Mouse (Mus musculus): Measurements from ENCODE around the gene Kcnn4. TPM values are rescaled to one million over a fixed set of nuclear protein-coding genes. Genes with fewer than 3 reads are reported as not detected.
A peak's percentile ranks its signal among the peaks of the same experiment; 100 is the strongest.

The Kcnn4 gene
- polyA plus RNA-seq, 1 experiment from 2014 or later, result 1.9 TPM

DNA sequence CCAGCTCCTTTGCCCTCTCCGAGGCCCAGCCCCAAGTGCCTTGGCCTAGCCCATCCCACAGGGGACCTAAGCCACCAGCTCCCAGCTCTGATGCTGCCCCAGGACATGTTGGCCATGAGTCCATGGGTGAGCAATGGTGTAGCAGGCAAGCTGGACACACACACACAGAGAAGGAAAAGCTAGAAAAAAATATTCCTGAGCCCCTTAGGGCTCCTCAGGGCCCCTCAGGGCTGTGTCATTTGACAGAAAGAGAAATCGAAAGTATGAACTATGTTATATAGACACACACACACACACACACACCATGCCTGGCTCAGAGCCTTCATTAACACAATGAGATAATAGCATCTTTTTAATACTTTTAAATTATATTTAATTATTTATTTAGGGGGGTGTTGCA is 10.3 kb downstream of the Kcnn4 start:
- Histone ChIP-seq H3K4me1 (peaks cover 35% of the 10 kb centered on the region), H3K4me2 (no peak overlapping the region), H3K27ac (no peak overlapping the region), H3K9ac (peak overlapping the region; percentile 6; the same call in 1 of the 2 replicates), H3K36me3 (no peaks in the 10 kb centered on the region), H3K4me3 (no peak overlapping the region), H3K27me3 (peaks cover 21% of the 10 kb centered on the region), H3K9me3 (no peaks in the 10 kb centered on the region)
- WGBS, result 49% methylated on average over 2 of the region's 2 CpGs
- no peak for ATAC-seq (ENCODE audit: insufficient number of reproducible peaks, insufficient read depth, low FRiP score, low TSS enrichment, low read depth)

DNA sequence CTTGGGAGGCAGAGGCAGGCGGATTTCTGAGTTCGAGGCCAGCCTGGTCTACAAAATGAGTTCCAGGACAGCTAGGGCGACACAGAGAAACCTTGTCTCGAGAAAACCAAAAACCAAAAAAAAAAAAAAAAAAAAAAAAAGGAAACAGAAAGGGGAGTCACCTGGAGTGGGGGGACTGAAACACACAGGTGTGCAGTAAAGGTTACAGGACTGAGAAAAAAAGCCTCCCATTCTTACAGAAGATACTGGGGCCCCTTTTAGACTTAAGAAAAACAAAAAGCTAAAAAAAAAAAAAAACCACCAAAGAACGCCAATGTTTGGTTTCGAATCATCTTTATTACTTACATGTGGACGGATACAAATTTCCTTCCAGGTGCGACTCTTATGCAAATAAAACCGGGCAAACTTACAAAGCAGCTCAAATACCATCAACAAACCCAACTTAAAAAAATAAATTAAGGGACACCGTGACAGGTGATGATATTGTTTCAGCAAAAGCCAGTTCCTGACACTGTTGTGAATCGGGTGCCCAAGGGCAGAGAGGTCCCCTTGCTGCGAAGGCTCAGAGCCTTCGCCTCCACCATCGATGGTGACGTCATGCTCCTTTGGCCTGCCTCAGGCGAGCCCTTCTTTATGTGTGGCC is 12.8 kb downstream of the Kcnn4 start:
- 70% methylated on average over 16 of the region's 16 CpGs for WGBS
- no peak overlapping the region for H3K4me3 ChIP-seq
- no peak for ATAC-seq (ENCODE audit: insufficient number of reproducible peaks, insufficient read depth, low FRiP score, low TSS enrichment, low read depth)

DNA sequence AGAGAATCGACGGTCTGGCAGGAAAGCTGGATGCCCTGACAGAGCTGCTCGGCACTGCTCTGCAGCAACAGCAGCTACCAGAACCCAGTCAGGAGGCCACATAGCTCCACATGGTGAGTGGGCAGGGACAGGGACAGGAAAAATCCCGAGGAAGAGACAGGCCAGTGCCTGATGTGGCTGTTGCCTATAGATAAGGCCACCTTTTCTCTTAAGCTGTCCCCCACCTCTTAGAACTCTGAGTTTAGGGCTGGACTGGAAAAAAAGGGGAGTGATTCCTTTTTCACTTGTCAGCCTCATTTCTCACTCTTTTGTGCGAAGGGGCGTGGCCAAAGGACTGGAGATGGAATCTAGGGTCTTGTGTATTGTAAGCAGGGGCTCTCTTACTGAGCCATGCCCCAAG is 14.0 kb downstream of the Kcnn4 start:
- Histone ChIP-seq H3K4me2 (no peak overlapping the region), H3K9ac (no peak overlapping the region), H3K9me3 (no peaks in the 10 kb centered on the region), H3K4me3 (no peak overlapping the region), H3K27me3 (0 out of 2 replicates have a peak, but pooled peaks cover 5% of the 10 kb centered on the region), H3K4me1 (peaks cover 12% of the 10 kb centered on the region), H3K27ac (no peak overlapping the region), H3K36me3 (no peaks in the 10 kb centered on the region)
- ATAC-seq (ENCODE audit: insufficient number of reproducible peaks, insufficient read depth, low FRiP score, low TSS enrichment, low read depth), result no peak
- WGBS, result 60% methylated on average over 6 of the region's 6 CpGs

More for the DNA sequence above, 12.8 kb downstream of the Kcnn4 start:
- Histone ChIP-seq H3K27me3 (peaks cover 9% of the 10 kb centered on the region), H3K36me3 (no peaks in the 10 kb centered on the region), H3K27ac (no peak overlapping the region), H3K4me2 (no peak overlapping the region), H3K9ac (no peak overlapping the region), H3K9me3 (no peaks in the 10 kb centered on the region), H3K4me1 (peaks cover 23% of the 10 kb centered on the region)

DNA sequence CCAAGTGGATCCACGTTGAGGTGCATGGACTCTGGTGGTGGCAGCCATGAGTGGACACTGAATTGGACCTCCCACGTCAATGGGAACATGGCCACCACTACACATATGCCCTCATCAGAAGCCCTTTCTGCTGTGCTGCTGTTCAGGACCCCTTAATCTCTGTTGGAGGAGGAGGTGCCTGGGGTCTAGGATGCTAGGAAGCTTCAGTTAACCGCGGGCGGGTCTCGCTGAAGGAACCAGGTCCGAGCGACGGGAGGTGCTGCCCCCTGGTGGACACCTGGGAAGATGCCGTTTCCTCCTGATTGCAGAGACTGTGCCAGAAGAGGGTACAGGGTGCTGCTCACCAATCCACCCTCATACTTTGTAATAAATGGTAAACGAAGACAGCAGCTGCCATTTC is 14.8 kb downstream of the Kcnn4 start:
- no peak overlapping the region for H3K9ac ChIP-seq
- 9% methylated on average over 11 of the region's 11 CpGs for WGBS
- 0 out of 2 replicates have a peak overlapping the region, but pooled peaks have one; percentile 27 for H3K4me2 ChIP-seq
- peaks cover 13% of the 10 kb centered on the region for H3K4me1 ChIP-seq
- no peaks in the 10 kb centered on the region for H3K36me3 ChIP-seq
- H3K4me3 ChIP-seq, result no peak overlapping the region
- ATAC-seq (ENCODE audit: insufficient number of reproducible peaks, insufficient read depth, low FRiP score, low TSS enrichment, low read depth), result no peak
- no peak overlapping the region for H3K27ac ChIP-seq
- 0 out of 2 replicates have a peak, but pooled peaks cover 5% of the 10 kb centered on the region for H3K27me3 ChIP-seq
- no peaks in the 10 kb centered on the region for H3K9me3 ChIP-seq

DNA sequence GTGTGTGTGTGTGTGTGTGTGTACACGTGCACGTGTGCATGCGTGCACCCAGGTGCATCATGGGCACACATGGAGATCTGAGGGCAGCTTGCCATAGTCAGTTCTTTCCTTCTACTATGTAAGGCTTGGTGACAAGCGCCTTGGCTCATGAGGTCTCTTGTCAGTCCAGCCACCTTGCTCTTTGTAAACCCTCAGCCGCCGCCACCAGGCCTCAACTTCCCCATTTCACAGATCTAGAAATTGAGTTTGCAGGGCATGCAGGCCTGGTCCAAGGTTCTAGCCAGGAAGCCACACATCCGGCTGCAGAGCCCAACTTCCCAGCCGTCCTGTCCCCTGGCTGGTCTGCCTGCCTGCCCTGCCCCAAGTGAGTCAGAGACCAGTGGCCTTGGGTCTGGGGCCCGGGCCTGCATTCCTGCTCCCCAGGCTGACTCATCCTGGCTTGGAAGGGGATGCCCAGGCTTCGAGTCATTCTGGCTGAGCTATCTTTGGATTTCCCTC is 17.0 kb downstream of the Kcnn4 start:
- no peak overlapping the region for H3K4me2 ChIP-seq
- H3K4me3 ChIP-seq, result no peak overlapping the region
- 84% methylated on average over 10 of the region's 10 CpGs for WGBS
- H3K4me1 ChIP-seq, result peaks cover 20% of the 10 kb centered on the region
- H3K27ac ChIP-seq, result no peak overlapping the region
- H3K27me3 ChIP-seq, result 0 out of 2 replicates have a peak, but pooled peaks cover 5% of the 10 kb centered on the region
- no peak for ATAC-seq (ENCODE audit: insufficient number of reproducible peaks, insufficient read depth, low FRiP score, low TSS enrichment, low read depth)
- H3K9ac ChIP-seq, result no peak overlapping the region
- no peaks in the 10 kb centered on the region for H3K9me3 ChIP-seq
- no peaks in the 10 kb centered on the region for H3K36me3 ChIP-seq

DNA sequence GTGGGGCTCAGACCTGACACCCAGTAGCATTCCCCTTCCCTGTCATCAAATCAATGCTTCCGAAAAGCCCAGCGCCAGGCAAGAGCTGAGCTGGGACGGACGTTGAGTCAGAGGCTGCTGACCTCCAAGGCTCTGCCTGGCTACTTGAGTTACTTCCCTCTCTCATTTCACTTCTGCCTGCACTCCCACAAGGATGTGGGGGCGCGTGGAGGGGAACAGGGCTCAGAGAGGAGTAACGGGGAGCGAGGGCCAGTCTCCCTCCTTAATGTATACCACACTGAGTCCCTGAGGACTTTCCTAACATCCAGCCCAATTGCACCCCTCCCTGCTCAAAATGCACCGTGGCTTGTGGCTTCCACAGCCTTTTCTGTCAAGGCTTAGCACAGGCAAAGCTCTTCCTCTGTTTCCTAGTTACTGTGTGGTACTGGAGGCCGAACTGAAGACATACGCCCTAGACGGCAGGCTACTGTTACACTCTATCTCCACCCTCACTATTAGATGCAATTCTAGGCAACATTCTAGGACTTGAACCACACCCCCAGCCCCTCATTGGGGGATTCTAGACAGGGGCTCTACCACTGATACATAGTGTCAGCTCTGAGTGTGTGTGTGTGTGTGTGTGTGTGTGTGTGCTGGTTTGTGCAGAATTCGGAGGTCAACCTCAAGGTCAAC is 19.6 kb downstream of the Kcnn4 start:
- no peaks in the 10 kb centered on the region for H3K9me3 ChIP-seq
- no peak overlapping the region for H3K4me3 ChIP-seq
- 0 out of 2 replicates have a peak, but pooled peaks cover under 1% of the 10 kb centered on the region for H3K27me3 ChIP-seq
- ATAC-seq (ENCODE audit: insufficient number of reproducible peaks, insufficient read depth, low FRiP score, low TSS enrichment, low read depth), result peak; percentile 8; the same call in 1 of the 2 replicates
- peak overlapping the region; percentile 49; the same call in 1 of the 2 replicates for H3K9ac ChIP-seq
- H3K36me3 ChIP-seq, result no peaks in the 10 kb centered on the region
- WGBS, result 40% methylated on average over 13 of the region's 13 CpGs
- peak overlapping the region; percentile 60; the same call in 1 of the 2 replicates for H3K27ac ChIP-seq
- peaks cover 25% of the 10 kb centered on the region for H3K4me1 ChIP-seq
- H3K4me2 ChIP-seq, result no peak overlapping the region; the same call in 1 of the 2 replicates

DNA sequence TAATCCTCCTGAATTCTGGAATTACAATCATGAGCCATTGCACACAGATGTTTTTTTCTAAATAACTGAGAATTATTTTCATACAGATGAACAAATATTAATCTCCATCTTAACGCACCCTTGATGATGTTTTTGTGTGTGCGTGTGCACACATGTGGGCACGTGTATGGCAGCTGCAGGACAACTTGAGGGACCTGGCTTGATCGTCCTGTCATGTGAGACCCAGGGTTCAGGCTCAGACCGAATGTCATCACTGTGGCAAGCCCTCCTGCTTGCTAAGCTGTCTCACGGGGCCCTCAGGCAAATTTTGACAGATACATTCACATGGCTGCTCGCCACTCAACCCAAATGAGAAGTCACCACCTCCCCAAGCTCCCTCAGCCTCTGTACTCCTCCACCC is 20.4 kb downstream of the Kcnn4 start:
- Histone ChIP-seq H3K9me3 (no peaks in the 10 kb centered on the region), H3K36me3 (no peaks in the 10 kb centered on the region), H3K4me1 (peaks cover 30% of the 10 kb centered on the region), H3K4me2 (no peak overlapping the region), H3K27ac (peak overlapping the region; percentile 60; the same call in 1 of the 2 replicates), H3K27me3 (no peaks in the 10 kb centered on the region), H3K4me3 (no peak overlapping the region), H3K9ac (no peak overlapping the region)
- WGBS, result 44% methylated on average over 7 of the region's 7 CpGs
- no peak for ATAC-seq (ENCODE audit: insufficient number of reproducible peaks, insufficient read depth, low FRiP score, low TSS enrichment, low read depth)

DNA sequence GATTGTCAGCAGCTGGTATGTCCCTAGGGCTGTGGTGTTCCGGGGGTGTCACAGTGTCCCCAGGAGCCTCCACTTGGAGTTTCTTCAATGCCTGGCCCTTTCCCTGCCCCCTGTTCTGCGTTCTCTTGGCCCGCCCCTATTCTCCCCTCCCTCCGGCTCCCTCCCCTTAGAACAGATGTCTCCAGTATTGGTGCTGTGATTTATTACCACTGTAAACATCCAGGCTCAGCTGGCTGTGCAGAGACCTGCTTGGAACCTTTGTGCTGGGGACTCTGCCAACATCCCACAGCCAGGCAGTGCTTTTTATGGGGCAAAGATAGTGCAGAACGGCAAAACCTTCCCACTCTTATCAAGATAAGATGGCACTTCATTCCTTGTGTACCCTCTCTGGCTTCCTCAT is 21.0 kb downstream of the Kcnn4 start:
- Histone ChIP-seq H3K4me1 (peaks cover 30% of the 10 kb centered on the region), H3K4me2 (peak overlapping the region; percentile 26; the same call in 1 of the 2 replicates), H3K4me3 (no peak overlapping the region), H3K36me3 (no peaks in the 10 kb centered on the region), H3K27me3 (no peaks in the 10 kb centered on the region), H3K27ac (peak overlapping the region; percentile 41; the same call in 1 of the 2 replicates), H3K9ac (no peak overlapping the region), H3K9me3 (no peaks in the 10 kb centered on the region)
- WGBS, result 13% methylated on average over 5 of the region's 5 CpGs
- ATAC-seq (ENCODE audit: insufficient number of reproducible peaks, insufficient read depth, low FRiP score, low TSS enrichment, low read depth), result no peak

DNA sequence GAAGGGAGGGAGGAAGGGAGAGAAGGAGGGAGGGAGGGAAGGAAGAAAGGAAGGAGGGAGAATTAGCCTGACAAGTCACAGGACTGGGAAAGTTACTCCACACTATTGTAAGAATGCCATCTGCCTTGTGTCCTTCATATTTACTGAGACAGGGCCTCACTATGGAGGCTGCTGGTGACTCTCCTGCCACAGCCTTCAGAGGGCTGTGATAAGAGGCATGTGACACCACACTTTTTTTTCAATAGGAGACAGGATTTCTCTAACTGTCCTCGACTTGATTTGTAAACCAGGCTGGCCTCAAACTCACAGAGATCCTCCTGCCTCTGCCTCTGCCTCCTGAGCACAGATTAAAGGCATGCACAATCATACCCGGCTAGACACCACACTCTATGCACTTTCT is 21.6 kb downstream of the Kcnn4 start:
- WGBS, result 74% methylated on average over 2 of the region's 2 CpGs
- Histone ChIP-seq H3K4me3 (no peak overlapping the region), H3K27ac (peak overlapping the region; percentile 41; the same call in 1 of the 2 replicates), H3K36me3 (no peaks in the 10 kb centered on the region), H3K4me1 (peaks cover 30% of the 10 kb centered on the region), H3K4me2 (no peak overlapping the region), H3K9me3 (no peaks in the 10 kb centered on the region), H3K9ac (no peak overlapping the region), H3K27me3 (no peaks in the 10 kb centered on the region)
- no peak for ATAC-seq (ENCODE audit: insufficient number of reproducible peaks, insufficient read depth, low FRiP score, low TSS enrichment, low read depth)

DNA sequence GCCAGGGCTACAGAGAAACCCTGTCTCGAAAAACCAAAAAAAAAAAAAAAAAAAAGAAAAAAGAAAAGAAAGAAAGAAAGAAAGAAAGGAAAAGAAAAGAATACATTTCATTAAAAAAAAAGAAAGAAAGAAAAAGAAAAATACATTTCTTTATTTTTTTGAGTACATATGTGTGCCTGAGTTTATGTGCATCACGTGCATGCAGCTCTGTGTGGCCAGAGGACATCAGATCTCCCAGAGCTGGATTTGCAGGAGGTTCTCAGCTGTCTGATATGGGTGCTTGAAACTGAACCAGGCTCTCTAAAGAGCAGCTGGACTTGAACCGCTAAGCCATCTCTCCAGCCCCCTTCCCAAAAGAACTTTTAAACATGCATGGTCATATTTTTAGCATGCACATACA is 24.0 kb downstream of the Kcnn4 start:
- no peaks in the 10 kb centered on the region for H3K36me3 ChIP-seq
- no peak for ATAC-seq (ENCODE audit: insufficient number of reproducible peaks, insufficient read depth, low FRiP score, low TSS enrichment, low read depth)
- no peak overlapping the region for H3K27ac ChIP-seq
- no peaks in the 10 kb centered on the region for H3K27me3 ChIP-seq
- H3K4me2 ChIP-seq, result no peak overlapping the region
- H3K9ac ChIP-seq, result no peak overlapping the region
- peaks cover 30% of the 10 kb centered on the region for H3K4me1 ChIP-seq
- H3K9me3 ChIP-seq, result no peaks in the 10 kb centered on the region
- no peak overlapping the region for H3K4me3 ChIP-seq
- WGBS, result 83% methylated on average over 3 of the region's 3 CpGs

DNA sequence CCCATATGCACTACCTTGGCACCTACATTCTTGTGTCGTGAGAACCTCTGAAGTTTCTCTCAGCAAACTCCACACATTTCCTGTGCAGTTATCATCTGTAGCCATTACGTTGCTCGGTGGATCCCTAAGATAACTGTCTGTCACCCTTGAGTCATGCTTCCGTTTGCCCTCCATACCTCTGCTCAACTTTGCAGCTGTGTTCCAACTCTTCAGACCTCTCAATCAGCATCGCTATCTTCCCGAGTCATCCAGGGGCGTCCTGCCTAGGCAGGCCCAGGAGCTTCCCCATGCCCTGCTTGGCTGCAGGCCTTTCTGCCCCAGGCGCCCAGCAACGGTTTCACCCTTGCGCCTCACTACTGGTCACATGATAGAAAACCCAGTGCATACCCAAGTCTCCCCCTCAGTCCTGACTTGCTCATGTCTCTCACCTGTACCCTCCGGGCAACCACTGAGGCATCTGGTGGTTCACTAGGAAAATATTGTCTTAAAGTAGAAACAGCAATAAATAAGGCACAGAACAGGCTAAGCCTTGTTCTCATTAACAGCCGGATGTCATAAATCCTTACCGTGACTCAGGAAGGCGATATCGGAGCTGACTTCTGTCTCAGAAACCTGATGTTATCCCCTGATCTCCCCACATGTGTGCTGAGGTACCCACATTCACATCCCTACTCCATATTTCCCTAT is 24.6 kb downstream of the Kcnn4 start:
- no peaks in the 10 kb centered on the region for H3K9me3 ChIP-seq
- ATAC-seq (ENCODE audit: insufficient number of reproducible peaks, insufficient read depth, low FRiP score, low TSS enrichment, low read depth), result no peak
- WGBS, result 52% methylated on average over 15 of the region's 15 CpGs
- no peak overlapping the region for H3K4me2 ChIP-seq
- no peaks in the 10 kb centered on the region for H3K27me3 ChIP-seq
- H3K36me3 ChIP-seq, result no peaks in the 10 kb centered on the region
- H3K4me1 ChIP-seq, result peaks cover 25% of the 10 kb centered on the region
- no peak overlapping the region for H3K4me3 ChIP-seq
- peak overlapping the region; percentile 18; the same call in 1 of the 2 replicates for H3K27ac ChIP-seq
- H3K9ac ChIP-seq, result no peak overlapping the region

All from embryonic facial prominence, embryonic 13.5 days (tissue).